Mouse (Mus musculus): Measurements from ENCODE around the gene Ppp2r5a.

Ppp2r5a gene

DNA sequence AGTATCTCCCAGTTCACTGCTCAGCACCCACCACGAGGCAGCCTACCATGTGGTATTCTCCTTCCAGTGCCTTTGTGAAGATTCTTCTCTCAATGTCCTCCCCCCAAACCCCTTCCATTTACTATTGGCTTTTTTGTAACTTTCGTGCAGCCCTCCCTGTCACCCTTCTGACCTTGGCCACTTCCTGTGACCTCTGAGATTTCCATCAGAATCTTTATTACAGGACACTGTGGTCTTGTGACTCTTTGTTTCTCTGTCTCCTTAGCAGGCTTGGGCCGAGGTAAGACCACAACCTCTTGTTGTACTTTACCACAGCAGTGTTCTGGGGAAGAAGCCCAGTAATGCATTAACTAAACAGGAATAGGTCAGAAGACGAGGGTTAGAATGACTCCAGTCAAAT, 15.9 kb upstream of the Ppp2r5a start:
- in situ Hi-C loops (cut with MboI) = no loop called here

DNA sequence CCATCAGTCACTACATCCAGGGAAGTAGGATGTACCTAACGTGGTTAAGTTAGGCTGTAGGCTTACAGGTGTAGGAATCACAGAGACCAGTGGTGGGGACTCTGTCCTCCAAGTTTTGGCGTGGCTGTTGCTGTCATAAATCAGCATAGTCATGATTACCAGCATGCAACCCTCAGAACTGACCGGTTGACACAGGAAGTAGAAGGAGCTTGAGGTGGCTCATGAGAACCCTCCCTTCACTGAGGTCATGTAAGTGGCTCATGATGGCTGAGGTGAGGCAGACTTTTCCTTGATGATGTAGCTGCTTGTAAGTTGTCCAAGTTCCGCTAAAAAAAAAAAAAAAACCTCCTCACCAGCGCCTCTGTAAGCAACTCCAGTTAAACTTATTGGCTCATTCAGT, 14.0 kb upstream of the Ppp2r5a start:
- in situ Hi-C loops (cut with MboI) = no loop called here

DNA sequence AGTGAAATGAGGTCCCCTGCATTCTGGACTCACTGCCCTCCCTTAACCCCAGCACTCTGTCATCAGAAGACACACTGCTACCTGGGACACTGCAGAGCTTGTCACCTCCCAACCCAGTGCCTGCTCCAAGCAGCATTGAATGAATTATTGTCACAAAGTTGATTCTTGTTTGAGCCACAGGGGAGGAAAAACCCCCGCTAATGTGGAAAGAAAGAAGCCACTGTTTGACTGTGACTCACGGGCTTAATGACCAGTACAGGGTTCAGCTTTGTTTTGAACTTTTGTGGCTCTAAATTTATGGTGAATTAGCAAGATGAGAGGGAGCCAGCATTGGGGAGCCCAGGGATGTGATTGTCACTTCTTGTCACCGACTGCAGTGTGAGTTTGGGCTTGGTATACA, 13.5 kb upstream of the Ppp2r5a start:
- in situ Hi-C loops (cut with MboI) = no loop called here

DNA sequence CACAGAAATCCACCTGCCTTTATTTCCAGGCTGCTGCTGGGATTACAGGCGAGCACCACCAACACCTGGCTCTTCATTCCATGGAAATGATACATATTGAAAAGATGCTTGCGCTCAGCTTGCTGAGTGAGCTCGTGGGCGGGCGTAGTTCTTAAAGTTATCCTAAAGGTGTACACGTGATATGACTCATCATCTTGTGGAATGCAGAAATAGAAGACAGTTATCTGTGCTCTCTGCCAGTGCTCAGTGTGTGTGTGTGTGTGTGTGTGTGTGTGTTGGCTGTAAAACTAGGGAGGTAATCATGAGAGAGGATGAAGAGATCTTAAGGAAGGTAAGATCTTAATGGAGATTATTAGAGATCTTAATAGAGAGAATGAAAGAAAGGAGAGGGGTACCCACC, 11.4 kb upstream of the Ppp2r5a start:
- in situ Hi-C loops (cut with MboI) = no loop called here

DNA sequence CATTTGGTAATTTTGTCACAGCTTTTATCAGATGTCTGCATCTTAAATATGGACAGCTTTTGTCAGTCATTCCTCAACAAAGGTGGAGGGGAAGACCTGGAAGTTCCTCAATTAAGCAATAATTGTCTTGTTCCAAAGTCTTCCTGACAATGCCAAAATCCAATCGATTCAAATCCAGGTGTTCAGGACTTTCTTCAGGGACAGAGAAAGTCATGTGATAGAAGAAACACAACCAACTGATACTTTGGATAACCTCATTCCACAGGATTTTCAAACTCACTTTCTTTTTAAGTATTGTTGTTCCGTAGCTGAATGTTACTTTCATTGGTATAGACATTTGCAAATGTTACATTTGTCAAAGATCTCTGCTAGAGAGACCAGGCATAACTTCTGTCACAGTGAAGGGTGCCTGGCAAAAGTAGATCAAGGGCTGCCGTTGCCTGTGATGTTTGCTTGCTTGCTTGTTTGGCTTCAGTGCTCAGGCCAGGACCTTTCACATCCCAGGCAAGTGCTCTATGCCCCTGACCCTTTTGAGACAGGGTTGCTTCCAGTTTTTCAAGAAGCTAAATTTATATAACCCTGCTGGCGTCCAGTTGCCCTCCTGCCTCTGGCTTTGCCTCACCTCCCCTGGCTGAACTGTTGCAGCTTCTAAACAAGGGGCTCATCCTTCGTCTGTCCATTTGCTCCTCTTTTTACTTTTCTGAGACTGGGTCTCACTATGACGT, 10.8 kb upstream of the Ppp2r5a start:
- in situ Hi-C loops (cut with MboI) = no loop called here

DNA sequence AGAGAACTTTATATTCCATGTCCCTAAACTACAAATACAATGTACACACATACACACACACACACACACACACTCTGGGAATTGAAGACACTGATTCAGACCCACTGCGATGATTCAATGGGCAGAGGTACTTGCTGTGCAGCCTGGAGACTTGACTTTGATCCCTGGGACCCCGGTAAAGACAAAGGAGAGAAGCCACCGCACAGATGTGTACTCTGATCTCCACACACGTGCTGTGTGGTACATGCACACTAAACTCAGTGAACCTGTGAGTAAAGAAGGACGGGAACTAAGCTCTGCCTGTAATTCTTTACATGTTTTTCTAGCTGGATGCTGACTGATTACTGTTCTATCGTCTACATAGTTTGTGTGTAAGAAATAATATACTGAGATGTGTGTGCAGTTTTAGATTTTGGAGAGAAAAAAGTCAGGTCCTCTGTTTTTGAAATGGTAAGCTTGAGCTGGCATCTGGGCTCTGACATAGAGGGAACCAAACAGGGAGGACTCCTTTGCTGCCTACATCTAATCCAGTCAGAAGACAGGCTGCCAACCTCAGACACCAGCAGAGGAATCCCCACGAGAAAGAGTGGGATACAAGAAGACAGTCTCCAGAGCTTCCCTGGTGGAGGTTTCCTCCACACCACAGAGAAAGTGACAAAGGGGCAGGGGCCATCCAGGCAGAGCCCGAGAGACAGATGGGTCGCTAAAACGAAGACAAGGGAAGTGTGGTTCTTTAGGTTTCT, 7.4 kb upstream of the Ppp2r5a start:
- in situ Hi-C loops (cut with MboI) = no loop called here

DNA sequence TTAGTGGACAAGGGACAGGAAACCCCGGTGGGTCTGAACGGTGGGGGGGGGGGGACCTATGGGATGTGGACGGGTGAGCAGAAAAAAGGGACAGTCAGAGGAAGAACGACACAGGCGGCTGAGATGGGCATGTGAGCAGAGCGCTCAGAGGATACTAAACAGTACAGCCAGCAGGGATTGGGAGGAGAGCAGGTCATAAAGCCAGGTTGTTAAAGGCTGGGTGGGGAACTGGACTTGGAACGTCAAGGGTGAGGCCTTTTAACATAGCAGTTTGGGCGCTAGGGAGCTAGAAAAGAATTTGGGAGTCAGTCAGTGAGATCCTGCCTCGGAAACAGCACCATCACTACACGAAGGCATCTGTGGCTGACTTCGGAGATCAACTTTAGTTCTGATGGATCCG, 4.2 kb upstream of the Ppp2r5a start:
- in situ Hi-C loops (cut with MboI) = no loop called here

DNA sequence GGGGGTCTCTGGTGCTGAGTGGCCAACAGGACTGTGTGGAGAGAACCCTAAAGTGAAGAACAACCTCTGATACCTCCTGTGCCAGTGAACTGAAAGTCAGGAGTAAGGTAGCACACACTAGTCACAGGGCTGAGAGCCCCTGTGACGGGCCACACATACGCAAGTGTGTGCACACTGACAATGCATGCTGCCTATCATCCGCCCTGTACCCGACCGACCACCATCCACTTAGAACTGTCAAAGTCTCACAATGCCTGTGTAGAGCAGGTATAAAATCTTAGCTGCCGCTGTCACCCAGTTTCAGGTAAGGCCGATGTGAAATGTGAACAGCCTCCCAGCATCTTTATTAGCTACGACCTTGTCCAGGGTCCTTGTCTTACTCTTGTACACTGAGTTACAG, 3.4 kb upstream of the Ppp2r5a start:
- in situ Hi-C loops (cut with MboI) = no loop called here

DNA sequence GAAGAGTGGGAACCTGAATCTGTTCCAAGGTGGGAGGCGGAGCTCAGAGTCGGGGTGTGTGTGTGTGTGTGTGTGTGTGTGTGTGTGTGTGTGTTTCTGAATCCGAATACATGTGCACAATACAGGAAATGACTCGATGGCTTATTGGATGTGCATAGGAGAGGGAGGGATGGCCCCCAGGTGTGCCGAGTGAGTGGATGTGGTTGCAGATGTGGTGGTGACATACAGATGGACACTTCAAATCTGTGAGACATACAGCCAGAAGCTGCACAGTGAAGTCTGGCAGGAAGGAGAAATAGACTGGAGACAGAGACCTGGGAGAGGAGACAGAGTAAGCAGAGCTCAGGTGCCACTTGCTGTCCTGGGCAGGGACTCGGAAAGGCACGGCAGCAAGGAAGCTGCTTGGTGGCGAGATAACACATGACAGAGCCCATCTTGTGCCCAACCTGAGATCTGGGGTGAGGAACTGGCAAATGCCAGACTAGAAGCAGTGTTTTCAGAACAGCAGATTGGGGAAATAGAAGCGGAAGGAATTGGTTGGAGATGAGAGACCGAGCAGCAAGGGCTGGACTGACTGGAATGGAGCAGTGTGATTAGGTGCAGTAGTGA, 1.8 kb upstream of the Ppp2r5a start:
- in situ Hi-C loops (cut with MboI) = no loop called here

DNA sequence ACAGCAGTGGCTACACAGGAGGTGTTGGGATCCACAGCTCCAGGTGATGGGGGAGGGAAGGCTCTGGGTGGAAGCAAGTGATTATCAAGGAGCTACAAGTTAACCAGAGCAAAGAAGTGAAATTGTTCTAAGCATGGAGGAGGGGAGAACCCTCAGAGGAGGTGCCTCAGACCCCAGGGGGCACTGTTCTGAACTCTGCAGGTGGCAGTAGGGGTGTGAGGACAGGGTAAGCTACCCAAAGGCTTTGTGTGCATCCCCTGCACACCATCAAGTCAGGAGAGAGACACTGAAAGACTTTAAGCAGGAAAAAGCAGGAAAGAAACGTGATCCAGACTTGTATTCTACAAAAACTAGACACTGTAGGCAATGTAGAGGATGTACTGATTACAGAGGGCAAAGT, 1.2 kb upstream of the Ppp2r5a start:
- in situ Hi-C loops (cut with MboI) = no loop called here

DNA sequence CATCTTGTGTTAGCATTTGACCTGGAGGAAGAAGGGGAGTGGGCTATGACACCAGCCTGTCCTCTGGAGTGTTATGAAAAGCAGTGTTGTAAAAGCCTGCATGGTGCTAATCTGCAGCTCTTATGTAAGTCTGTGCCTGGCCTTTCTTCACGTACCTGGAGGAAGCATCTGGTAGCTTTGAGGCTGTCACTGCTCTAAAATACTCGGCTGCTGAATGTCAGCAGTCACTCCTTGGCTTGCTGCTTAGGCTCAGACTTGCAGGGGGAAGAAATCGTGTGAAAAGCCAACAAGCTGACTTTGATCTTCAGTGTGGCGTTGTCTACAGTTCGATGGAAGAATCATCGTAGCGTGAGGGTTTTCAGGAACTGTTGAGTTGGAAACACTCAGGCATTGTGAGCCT, 566 bp downstream of the Ppp2r5a start:
- in situ Hi-C loops (cut with MboI) = no loop called here

DNA sequence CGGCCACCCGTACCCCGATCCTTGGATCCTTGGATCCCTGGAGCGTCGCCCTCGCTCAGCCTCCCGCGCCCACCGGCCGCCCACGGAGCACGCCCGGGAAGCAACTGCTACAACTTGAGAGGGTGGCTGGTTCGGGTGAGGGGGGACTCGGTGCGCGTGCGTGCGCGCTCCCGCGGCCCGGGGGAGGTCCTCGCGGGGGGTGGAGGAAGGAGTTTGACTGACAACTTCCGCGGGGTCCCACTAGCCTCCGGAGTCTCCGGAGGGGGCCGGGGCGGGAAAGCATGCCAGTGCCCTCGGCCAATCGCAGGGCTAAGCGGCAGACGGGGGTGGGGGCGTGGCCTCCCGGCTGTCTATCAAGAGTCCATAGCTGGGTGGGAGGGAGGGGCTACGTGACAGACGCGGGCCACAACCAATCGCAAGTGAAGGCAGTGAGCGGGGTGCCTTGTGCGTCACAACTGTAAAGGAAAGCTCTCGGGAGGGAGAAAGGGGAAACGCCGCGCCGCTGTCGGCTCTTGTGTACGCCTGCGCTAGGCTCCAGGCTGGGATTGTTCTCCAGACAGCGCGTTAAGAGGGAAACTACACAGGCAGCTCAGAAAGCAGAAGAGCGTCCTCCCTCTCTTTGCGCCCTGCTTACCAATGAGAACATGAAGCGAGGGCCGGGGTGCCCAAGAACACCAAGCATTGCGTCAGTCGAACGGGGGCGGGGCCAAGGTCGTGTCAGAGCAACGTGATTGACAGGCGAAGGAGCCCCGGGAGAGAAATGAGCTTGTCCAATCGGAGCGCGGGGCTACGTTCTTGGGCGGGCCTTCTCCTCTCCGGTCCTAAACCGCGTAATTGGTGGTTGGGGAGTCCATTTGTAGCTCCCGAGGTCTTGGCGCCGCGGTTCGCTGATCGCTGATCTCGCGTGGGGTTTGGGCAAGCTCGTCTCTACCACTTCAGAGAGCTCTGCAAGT, 5.9 kb downstream of the Ppp2r5a start:
- in situ Hi-C loops (cut with MboI) = loop anchor here (10.0 kb wide), 1 partner anchor 178 kb away; the partner anchor contains the start of genes Dtl and Ints7

DNA sequence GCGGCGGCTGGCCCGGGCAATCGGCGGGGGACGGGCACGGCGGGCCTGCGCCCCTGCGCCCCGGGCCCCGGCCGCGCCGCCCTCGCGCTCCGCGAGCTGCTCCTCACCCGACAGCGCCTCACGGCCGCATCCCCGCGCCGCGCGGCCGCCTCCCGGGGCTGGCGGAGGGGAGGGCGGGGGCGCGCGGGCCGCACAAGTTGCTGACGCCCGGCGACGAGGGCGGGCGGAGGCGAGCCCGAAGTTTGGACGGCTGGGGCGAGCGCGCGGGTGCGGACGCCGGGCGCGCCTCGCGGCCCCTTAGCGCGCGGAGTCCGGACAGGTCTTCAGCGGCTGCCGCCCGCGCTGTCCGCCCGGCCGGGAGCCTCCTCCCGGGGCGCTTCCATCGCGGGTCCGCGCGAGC, 6.6 kb downstream of the Ppp2r5a start:
- in situ Hi-C loops (cut with MboI) = loop anchor here (10.0 kb wide), 1 partner anchor 178 kb away; the partner anchor contains the start of genes Dtl and Ints7

DNA sequence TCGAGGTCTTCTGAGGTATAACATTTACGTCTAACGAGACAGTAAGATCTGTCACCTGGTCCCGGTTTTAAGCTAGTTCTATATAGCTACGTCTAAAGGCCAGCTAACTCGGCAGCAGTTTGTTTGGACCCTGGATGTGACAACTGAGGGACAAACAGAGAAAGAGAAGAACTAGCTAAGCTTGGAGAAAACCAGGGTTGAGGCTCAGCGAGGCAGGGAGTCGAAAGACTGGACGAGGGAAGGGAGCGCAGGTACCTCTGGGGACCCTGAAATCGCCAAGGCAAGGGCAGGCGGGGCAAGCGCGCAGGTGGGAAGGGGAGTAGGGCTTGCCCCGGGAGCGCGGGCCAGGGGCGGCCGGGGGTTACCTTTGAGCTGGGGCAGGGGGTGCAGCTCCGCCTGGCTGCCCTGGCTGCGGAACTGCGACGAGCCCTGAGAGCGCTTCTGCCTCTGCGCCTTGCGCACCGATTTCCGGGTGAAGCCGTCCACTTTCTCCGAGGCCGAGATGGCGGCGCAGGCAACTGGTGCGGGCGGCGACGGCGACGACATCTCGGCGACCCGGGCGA, 7.1 kb downstream of the Ppp2r5a start:
- in situ Hi-C loops (cut with MboI) = loop anchor here (10.0 kb wide), 1 partner anchor 179 kb away; the partner anchor contains the start of genes Dtl and Ints7

DNA sequence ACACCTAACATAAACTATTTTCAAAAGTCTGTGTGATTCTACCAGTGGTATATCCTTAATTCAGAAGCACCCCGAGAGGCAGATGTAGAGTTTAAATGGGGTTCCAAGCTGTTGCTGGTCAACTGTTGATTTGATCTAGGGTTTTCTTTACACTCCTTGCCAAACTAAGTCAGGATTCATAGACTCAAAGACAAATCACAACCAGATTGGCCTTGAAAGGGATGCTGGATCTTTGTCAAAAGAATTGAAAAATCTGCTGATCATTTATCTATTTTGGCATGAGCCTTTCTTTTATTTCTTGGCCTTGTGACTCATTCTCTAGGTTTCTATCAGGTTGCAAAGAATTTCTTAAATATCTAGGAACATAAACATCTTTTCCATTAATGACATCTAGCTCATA, 7.9 kb downstream of the Ppp2r5a start:
- in situ Hi-C loops (cut with MboI) = loop anchor here (10.0 kb wide), 1 partner anchor 180 kb away; the partner anchor contains the start of genes Dtl and Ints7

DNA sequence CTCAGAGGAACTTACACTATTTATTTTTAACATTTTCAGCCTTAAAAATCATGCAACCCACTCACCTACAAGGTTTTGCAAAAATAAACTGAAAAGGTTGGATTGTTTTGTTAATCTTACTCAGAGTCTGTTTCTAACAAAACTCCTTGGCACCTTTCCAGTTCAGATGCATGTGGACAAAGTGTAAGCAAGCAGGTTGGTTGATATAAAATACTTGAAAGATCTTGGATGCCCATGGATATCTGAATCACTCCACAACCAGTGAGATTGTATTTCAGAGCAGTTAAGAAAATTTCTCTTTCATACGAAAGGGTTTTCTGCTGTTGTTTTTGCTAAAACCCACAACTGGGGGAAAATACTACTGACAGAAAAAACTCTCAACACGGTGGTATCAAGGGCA, 8.9 kb downstream of the Ppp2r5a start:
- in situ Hi-C loops (cut with MboI) = loop anchor here (10.0 kb wide), 1 partner anchor 181 kb away; the partner anchor contains the start of genes Dtl and Ints7

DNA sequence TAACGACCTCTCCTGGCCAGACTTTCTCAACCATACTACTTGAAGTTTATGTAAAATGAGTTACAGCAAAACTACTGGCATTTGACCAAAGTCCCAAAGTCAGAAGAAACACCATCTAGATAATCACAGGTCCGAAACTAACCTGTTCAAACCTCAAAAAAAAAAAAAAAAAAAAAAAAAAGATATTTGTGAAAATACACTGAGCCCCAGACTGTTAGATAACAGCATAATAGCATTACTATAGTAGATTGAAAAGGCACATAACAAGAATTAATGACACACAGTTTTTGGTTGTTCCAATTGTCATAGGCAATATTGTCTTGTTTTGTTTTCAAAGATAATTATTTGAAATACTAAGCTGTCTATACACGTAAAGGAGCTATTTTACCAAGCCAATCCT, 9.5 kb downstream of the Ppp2r5a start:
- in situ Hi-C loops (cut with MboI) = loop anchor here (10.0 kb wide), 1 partner anchor 181 kb away; the partner anchor contains the start of genes Dtl and Ints7

DNA sequence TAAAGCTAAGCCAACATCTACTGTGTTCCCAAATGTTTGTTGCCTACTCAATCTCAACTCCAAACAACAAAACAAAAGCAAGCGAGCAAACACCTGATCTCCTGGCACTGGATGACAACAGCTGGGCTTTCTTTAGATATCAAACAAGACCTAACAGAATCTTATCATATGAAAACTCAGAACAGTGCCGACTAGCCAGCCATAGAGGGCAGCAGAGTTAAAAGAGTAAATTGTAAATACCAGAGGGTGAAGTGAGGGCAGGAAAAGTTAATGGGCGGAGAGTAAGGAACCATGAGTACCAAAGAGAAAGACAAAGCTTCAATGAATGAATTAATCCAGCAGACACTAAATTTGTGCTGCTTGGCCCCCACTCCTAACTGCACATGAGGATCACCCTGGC, 11.8 kb downstream of the Ppp2r5a start:
- in situ Hi-C loops (cut with MboI) = loop anchor here (10.0 kb wide), 1 partner anchor 183 kb away; the partner anchor contains the start of genes Dtl and Ints7

DNA sequence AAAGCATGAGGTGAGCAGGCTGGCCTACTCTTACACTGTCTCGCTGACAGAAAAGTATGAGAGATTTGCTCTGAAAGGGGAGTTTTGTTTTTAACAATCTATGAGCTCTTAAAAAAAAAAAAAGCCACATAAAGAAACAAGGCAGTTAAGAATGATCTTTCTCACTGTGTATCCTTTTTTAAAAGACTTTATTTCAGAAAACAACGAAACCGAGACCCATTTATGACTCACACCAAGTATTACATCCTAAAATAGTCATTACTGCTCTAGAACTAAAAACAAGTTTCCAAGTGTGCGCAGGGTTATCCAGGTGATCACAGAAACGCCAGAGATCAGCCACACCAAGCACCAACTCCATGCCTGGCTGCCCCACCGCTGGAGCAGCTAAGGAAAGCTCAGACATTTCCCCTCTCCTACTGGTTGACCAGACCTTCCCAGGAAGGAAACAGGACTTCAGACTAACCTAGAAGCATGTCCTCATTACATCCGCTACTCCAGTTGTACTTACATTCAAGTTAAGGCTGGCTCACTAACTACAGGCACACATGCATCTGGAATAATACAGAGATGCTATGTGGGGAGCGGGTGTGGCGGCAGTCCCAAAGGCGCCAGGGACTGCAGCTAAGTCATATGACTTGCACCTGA, 18.2 kb downstream of the Ppp2r5a start:
- in situ Hi-C loops (cut with MboI) = no loop called here

DNA sequence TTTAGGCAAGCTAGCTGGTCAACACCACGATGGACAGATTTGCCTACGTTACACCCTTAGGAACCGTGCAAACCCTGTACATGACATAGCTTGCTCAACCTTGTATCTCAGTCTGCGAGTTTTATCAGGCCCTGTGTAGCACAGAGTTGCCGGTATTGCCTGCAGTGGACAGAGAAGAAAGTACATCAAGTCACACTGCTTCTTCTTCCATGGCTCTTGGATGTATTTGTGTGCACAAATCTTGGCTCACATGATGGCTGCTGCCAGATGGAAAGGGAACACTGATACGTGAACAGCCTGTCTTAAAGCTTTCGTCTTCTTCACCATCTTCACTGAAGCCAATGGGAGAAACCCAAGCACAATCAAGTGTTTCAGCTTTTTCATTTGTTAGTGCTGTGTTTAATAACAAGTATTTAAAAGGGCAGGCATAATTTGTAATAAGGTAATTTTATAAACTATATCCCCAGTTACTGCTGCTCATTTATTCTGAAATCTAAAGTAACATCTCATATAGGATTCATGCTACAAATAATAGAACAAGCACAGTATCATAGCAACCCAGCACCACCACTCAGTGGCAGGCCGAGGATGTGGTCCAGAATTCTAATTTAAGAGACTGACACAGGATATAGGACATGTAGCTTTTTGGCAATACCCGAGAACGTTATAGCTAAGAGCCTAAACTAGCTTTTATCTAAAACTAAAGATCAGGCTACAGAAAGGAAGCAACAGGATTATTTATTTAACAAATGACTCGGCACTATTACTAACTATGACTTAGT, 20.9 kb downstream of the Ppp2r5a start:
- in situ Hi-C loops (cut with MboI) = no loop called here

All from mature B cell (primary cell).